Mouse (Mus musculus) cortical plate, adult 2 months (tissue): Measurements from ENCODE around the gene 1810010D01Rik.

Experiments used
- CTCF ChIP-seq: fragments of 200-500 bp; IDR thresholded peaks from 2 replicates; pipeline ENCODE4 v1.5.1; 2011; ENCODE audit warnings: mild to moderate bottlenecking, control low read depth, low read length; ENCODE audit not compliant: insufficient read depth; ENCODE audit errors: extremely low read depth
- POLR2A ChIP-seq: fragments of 200-500 bp; IDR thresholded peaks from 2 replicates; pipeline ENCODE4 v1.6.1; 2011; ENCODE audit warnings: mild to moderate bottlenecking, low read length, control low read depth; ENCODE audit not compliant: insufficient read depth; ENCODE audit errors: extremely low read depth

DNA sequence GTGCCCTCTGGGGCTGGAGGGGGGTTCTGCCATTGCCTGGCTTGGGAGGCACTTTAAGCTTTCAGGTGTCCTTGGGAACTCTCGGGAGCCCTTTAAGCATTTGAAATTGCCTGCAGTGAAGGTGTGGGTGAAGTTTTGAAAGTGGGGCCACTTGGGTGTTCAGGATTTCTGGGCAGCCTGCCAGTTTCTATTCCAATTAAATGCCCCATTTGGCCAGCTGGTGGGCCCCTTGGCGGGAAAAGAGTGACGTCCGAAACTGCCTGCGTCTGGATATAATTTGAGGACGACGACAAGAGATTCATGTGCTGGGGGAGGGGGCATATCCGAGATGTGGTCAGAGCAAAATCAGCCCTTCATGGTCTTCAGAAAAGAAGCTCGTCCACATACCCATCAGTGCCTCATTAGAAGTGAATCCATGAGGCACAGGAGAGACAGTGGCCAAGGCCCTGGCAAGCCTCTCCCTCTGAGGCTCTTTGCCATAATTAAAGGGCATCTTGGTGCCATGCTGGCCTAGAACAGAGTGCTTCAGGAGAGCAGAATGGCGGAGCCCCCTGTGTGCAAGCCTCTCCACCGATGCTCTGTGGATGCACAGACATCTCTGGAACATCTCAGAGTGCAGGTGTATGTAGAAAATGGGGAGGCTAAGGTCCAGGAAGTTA, 26.4 kb downstream of the 1810010D01Rik start:
- TF ChIP-seq CTCF (no peak), POLR2A (no peak)
